Mouse (Mus musculus) monocyte, adult 5-6 weeks (primary cell): Measurements from ENCODE around the gene Fam76a. TPM values are rescaled to one million over a fixed set of nuclear protein-coding genes. Genes with fewer than 3 reads are reported as not detected.

Source experiments
- ATAC-seq: fragments of 153-309, 156-312 bp; replicated peaks from 2 replicates; pipeline ENCODE4 v1.8.0; 2017; ENCODE audit warnings: mild to moderate bottlenecking; ENCODE audit not compliant: low TSS enrichment, insufficient number of reproducible peaks, severe bottlenecking, poor library complexity, low FRiP score
- total RNA-seq: library from RNA; stranded (forward); fragments of 200-1000, 200-491, 200-594 nt; gene quantifications from 3 replicates; pipeline ENCODE4 v1.2.3, GENCODE M21; 2017

Fam76a gene
- total RNA-seq, 1 experiment from 2014 or later, result 53.5 TPM

- ATAC-seq, result no peak
These were observed 16.5 kb downstream of the Fam76a start for GRCm38 (mm10) chr4:132905843-132906360.

DNA sequence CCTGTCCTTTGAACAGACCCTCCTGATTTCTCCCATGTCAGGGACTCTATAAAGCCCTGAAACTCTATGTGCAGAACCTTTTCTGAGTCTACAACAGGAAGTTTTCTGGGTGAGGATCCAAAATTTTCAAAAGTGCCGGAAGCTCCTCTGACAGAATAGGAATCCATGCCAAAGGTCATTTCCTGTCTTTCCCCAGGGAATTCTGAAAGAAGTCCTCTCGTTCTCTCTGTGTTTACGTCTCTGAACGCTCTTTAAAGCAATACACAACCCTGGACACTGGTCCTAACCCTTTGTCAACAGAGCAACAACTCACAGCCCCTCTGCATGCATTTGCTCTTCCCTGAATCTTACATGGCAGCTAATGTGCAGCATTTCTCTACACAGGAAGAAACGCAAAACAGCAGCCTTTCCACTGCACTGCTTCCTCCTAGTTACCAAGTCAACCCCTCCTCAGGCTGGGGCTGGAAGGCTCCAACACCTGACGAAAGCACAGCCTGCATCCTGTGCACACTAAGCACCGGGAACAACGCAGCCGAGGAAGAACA is 17.5 kb downstream of the Fam76a start:
- no peak for ATAC-seq

GRCm38 (mm10) chr4:132904071-132904470 is 18.3 kb downstream of the Fam76a start:
- no peak for ATAC-seq

DNA sequence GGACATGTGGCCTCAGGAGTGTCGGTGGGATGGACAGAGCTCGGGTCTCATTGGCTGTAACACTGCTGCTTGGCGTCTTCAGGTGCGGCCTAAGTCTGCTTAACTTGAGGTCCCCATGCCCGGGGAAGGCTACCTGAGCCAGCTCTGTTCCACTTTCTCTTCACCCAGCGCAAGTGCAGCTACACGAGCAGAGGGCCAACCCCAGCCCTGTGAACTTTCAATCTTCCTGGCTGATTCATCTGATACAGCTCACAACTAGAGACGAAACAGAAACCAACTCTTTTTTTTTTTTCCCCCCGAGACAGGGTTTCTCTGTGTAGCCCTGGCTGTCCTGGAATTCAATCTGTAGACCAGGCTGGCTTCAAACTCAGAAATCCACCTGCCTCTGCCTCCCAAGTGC is 24.2 kb downstream of the Fam76a start:
- no peak for ATAC-seq

DNA sequence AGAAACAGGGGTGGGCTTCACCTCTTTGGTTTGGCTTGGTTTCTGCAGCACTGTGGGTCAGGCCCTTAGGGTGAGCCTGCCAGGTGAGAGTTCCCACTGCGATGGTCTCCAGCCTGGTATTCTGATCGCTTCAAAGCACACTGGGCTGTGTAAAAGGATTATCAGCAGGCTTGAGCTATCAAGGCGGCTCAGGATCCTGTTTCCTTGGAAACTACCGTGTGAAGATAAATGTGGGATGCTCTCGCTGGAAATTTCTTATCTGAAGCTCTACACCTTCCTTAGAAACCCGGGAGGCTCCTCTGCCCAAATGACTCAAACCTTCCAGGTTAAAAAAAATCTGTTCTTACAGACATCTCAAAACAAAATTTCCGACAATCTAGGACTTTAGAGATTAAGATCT is 28.0 kb downstream of the Fam76a start:
- no peak for ATAC-seq

DNA sequence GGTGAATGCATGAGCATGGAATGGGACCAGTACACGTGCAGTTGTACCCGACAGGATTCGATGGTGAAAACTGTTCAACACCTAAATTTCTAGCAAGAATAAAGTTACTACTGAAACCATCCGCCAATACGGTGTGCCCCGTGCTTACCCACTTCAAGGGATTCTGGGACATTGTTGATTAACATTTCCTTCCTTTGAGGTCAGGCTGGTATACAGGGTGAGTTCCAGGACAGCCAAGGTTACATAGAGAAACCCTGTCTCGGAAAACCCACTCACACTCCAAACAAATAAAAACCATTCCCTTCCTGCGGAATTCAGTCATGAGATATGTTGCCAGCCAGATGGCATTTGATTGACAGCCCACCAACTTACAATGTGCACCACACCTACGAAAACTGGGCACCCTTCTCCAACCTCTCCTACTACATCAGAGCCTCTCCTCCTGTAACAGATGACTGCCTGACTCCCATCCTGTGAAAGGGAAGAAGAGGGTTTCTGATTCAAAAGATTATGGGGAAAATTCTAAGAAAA is 37.4 kb downstream of the Fam76a start:
- ATAC-seq, result no peak

DNA sequence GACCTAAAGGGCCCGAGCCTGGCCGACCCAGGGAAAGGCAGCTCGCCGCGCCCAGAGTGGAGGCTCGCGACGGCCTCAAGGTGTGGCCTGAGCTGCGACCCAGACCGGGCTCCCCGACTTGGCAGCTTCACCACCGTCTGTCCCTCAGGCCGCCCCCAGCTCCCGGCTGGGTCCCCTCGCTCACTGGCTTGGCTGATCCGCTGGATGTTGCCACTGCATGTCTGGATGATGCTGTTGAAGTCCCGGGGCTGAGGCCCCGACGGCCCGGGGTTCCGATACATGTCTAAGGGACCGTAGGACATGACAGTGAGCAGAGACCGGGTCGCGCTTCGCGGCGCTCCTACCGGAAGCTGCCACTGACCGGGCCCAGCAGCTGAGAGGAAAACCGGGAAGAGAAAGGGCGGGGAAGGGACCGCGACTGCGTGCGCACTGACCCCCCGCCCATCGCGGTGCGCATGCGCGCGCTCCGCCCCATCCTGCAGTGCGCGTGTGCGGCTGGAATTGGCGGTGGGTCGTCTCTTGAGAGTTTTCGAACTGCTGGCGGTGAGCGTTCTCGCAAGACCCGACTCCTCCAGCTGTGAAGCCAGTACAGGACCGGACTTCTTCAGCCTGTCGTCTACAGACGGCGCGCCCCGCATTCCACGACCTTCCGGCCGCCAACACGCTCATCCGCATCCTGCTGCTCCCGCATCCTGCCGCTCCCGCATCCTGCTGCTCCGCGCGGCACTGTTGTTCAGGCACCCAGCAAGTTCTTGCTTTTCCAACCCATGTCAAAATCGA is 38.1 kb downstream of the Fam76a start, which contains the start of gene Stx12:
Gene Stx12, minus strand, starts transcription at position 446 of the 780 bp plus-strand sequence.
- peak; percentile 65 for ATAC-seq

DNA sequence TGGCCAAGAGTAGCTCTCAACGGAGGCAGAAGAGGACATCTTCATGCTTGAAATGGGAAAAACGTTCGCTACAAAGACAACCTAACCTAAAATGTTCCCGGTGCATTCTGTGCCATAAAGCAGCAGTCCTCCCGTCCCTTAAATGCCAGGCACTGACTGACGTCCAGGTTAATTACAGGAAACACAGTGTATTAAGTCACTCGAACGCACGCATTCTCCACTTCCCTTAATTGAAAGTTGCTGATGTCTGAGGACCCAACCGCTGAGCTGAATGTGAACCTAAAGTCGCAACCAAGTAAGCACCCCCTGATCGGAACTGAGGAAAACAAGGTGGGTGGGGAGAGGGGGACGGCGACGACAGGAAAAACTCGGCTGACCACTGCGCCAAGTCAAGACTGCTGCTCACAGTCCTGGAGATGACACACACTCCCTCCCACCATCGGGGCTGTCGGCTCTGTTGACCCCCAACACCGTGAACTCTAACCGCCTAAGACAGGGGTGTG is 38.7 kb downstream of the Fam76a start:
- peak; percentile 74 for ATAC-seq

DNA sequence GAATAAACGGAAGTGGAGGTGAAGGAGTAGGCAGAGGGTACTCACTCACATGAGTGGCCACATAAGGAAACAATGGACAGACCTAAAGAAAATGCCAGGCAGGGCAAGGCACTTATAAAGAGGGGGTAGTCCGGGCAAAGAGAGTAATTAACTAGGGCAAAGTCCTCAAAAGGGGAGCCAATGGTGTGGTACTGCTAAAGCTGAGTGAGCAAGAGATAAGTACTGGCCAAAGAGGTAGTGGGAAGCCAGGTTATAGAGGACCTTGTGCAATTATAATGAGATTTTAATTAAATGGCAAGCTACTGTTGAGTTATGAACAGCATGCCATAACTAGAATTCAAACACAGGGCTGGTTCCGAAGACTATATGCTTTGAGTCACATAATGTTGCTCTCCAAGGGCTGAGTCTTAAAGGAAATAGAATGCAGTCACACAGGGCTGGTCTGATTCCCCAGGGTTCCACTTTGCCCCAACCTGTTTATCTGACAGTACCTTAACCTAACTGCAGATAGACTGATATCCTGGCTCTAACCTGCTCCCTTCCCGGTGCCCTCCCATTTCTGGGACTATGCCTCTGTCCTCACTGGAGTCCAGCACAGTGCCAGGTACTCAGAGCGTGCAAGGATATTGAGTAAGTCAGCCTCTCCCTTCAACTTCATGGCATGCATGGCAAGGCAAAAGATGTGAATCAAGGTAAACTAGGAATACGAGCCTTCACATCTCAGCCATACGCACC is 47.8 kb downstream of the Fam76a start:
- ATAC-seq, result no peak

GRCm38 (mm10) chr4:132873481-132874362 is 48.6 kb downstream of the Fam76a start:
- no peak for ATAC-seq

GRCm38 (mm10) chr4:132871116-132871515 is 51.2 kb downstream of the Fam76a start:
- ATAC-seq, result no peak

DNA sequence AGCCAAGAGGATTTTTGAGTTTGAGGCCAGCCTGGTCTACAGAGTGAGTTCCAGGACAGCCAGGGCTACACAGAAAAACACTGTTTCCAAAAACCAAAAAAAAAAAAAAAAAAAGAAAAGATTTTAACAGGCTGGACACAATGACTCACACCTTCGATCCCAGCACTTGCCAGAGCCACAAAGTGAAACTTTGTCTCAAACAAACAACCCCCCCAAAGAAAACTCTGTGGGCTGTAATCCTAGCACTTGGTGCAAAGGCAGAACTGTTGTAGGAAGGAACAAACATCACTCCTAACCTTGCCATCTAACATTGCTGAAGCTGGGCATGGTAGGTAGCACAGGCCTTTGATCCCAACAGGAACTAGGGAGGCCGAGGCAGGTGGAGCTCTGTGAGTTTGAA is 57.5 kb downstream of the Fam76a start:
- ATAC-seq, result no peak

- ATAC-seq, result no peak
These were observed 59.3 kb downstream of the Fam76a start for GRCm38 (mm10) chr4:132863012-132863411.

DNA sequence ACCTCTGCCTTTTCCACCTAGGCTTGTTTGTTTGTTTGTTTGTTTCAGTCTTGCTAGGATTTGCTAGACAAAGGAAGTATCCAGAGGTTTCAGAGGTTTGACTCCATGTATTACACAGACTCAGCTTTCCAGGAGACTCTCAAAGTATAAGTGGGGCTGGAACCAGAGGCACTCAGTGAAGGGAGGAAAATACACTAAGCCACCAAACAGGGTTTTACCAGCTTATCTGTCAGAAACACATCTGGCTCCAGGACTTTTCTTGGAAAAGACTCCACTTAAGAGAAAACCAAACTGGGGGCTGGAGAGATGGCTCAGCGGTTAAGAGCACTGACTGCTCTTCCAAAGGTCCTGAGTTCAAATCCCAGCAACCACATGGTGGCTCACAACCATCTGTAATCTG is 61.5 kb downstream of the Fam76a start:
- no peak for ATAC-seq

Other genes with a start within 250 kb of the Fam76a start
- gene Xkr8, start 190.0 kb downstream of the Fam76a start, total RNA-seq, result 3.8 to 7.9 TPM (median 4.4 TPM) in 3 replicates
- 108 to 191 TPM (median 160 TPM) in 3 replicates for gene Smpdl3b, start 165.3 kb downstream of the Fam76a start, total RNA-seq
- 39.3 to 41.2 TPM (median 40.2 TPM) in 3 replicates for gene Rpa2, start 154.2 kb downstream of the Fam76a start, total RNA-seq
- 196 to 216 TPM (median 214 TPM) in 3 replicates for gene Themis2, start 126.2 kb downstream of the Fam76a start, total RNA-seq
- 38.1 to 54.2 TPM (median 52.6 TPM) in 3 replicates for gene Ppp1r8, start 79.4 kb downstream of the Fam76a start, total RNA-seq
- gene Stx12, start 38.0 kb downstream of the Fam76a start, total RNA-seq, result 64.8 to 81.4 TPM (median 73.4 TPM) in 3 replicates
- 266 TPM in 3 replicates for gene Fgr, start 51.5 kb upstream of the Fam76a start, total RNA-seq
- gene Ahdc1, start 88.7 kb upstream of the Fam76a start, total RNA-seq, result 2.8 to 13.7 TPM (median 3.3 TPM) in 3 replicates
- 66.9 to 107 TPM (median 85.9 TPM) in 3 replicates for gene Wasf2, start 207.9 kb upstream of the Fam76a start, total RNA-seq